Mouse (Mus musculus): ENCODE results near the gene Glmp. TPM values are rescaled to one million over a fixed set of nuclear protein-coding genes. Genes with fewer than 3 reads are reported as not detected.
"Not testable (repeated sequence)": the region's sequence is repeated elsewhere in the genome, so short reads cannot be mapped to it uniquely, and the experiment has no call there.

Gene Glmp
- 90.9 and 97.3 TPM in 2 replicates for polyA plus RNA-seq (2012; rRNA removed)

GRCm38 (mm10) chr3:88324951-88325405, at the start of gene Glmp:
Glmp (plus strand) TSS chr3:88325023.
- TF ChIP-seq CTCF (IDR thresholded peaks at IDR 0.05; ENCODE audit: extremely low read depth, insufficient read depth, low read length) (no peak), POLR2A (IDR thresholded peaks at IDR 0.05; ENCODE audit: extremely low read depth, insufficient read depth, low read length) (peak; percentile 67; the same call in 1 of the 2 replicates)
- Histone ChIP-seq H3K4me3 (ENCODE audit: insufficient read depth, low read length) (peak within 1 kb of the TSS; percentile 70), H3K4me1 (ENCODE audit: control insufficient read depth, insufficient read depth, low read length) (no peaks in the 10 kb centered on the region), H3K27ac (ENCODE audit: insufficient read depth, low read length) (no peak within 1 kb of the TSS)

- H3K4me3 ChIP-seq (ENCODE audit: insufficient read depth, low read length): no peak overlapping the region
- no peak for TF ChIP-seq CTCF (IDR thresholded peaks at IDR 0.05; ENCODE audit: extremely low read depth, insufficient read depth, low read length)
- TF ChIP-seq POLR2A (IDR thresholded peaks at IDR 0.05; ENCODE audit: extremely low read depth, insufficient read depth, low read length): no peak
- no peaks in the 10 kb centered on the region for H3K4me1 ChIP-seq (ENCODE audit: control insufficient read depth, insufficient read depth, low read length)
- no peak overlapping the region for H3K27ac ChIP-seq (ENCODE audit: insufficient read depth, low read length)
Measured at GRCm38 (mm10) chr3:88276121-88276520, 48.7 kb upstream of the Glmp start.

GRCm38 (mm10) chr3:88276529-88277143, 48.2 kb upstream of the Glmp start:
- TF ChIP-seq POLR2A (IDR thresholded peaks at IDR 0.05; ENCODE audit: extremely low read depth, insufficient read depth, low read length): no peak
- TF ChIP-seq CTCF (IDR thresholded peaks at IDR 0.05; ENCODE audit: extremely low read depth, insufficient read depth, low read length): peak; percentile 69
- no peaks in the 10 kb centered on the region for H3K4me1 ChIP-seq (ENCODE audit: control insufficient read depth, insufficient read depth, low read length)
- H3K27ac ChIP-seq (ENCODE audit: insufficient read depth, low read length): no peak overlapping the region
- no peak overlapping the region for H3K4me3 ChIP-seq (ENCODE audit: insufficient read depth, low read length)

- TF ChIP-seq CTCF (IDR thresholded peaks at IDR 0.05; ENCODE audit: extremely low read depth, insufficient read depth, low read length): no peak
- no peak for TF ChIP-seq POLR2A (IDR thresholded peaks at IDR 0.05; ENCODE audit: extremely low read depth, insufficient read depth, low read length)
- Histone ChIP-seq H3K4me1 (ENCODE audit: control insufficient read depth, insufficient read depth, low read length) (peaks cover 4% of the 10 kb centered on the region; the same call in 1 of the 2 replicates), H3K4me3 (ENCODE audit: insufficient read depth, low read length) (no peak overlapping the region), H3K27ac (ENCODE audit: insufficient read depth, low read length) (no peak overlapping the region)
Measured at GRCm38 (mm10) chr3:88280035-88280434, 44.8 kb upstream of the Glmp start.

GRCm38 (mm10) chr3:88281141-88281916, 43.5 kb upstream of the Glmp start:
- H3K4me3 ChIP-seq (ENCODE audit: insufficient read depth, low read length); H3K4me1 ChIP-seq (ENCODE audit: control insufficient read depth, insufficient read depth, low read length); H3K27ac ChIP-seq (ENCODE audit: insufficient read depth, low read length): not testable (repeated sequence)

GRCm38 (mm10) chr3:88284815-88285564, 39.8 kb upstream of the Glmp start:
- not testable (repeated sequence) for H3K4me1 ChIP-seq (ENCODE audit: control insufficient read depth, insufficient read depth, low read length); H3K4me3 ChIP-seq (ENCODE audit: insufficient read depth, low read length); H3K27ac ChIP-seq (ENCODE audit: insufficient read depth, low read length)

- H3K4me3 ChIP-seq (ENCODE audit: insufficient read depth, low read length); H3K4me1 ChIP-seq (ENCODE audit: control insufficient read depth, insufficient read depth, low read length); H3K27ac ChIP-seq (ENCODE audit: insufficient read depth, low read length): not testable (repeated sequence)
Measured at GRCm38 (mm10) chr3:88285565-88285895, 39.3 kb upstream of the Glmp start.

GRCm38 (mm10) chr3:88287110-88287509, 37.7 kb upstream of the Glmp start, which contains the start of gene Gm38392:
Gm38392 (minus strand) TSS chr3:88287210.
- H3K27ac ChIP-seq (ENCODE audit: insufficient read depth, low read length): no peak within 1 kb of the TSS
- H3K4me1 ChIP-seq (ENCODE audit: control insufficient read depth, insufficient read depth, low read length): peaks cover 4% of the 10 kb centered on the region; the same call in 1 of the 2 replicates
- H3K4me3 ChIP-seq (ENCODE audit: insufficient read depth, low read length): no peak within 1 kb of the TSS
- TF ChIP-seq CTCF (IDR thresholded peaks at IDR 0.05; ENCODE audit: extremely low read depth, insufficient read depth, low read length) (no peak), POLR2A (IDR thresholded peaks at IDR 0.05; ENCODE audit: extremely low read depth, insufficient read depth, low read length) (no peak)

- H3K4me3 ChIP-seq (ENCODE audit: insufficient read depth, low read length); H3K27ac ChIP-seq (ENCODE audit: insufficient read depth, low read length): not testable (repeated sequence)
Measured at GRCm38 (mm10) chr3:88288133-88288713, 36.6 kb upstream of the Glmp start.

GRCm38 (mm10) chr3:88291970-88292369, 32.9 kb upstream of the Glmp start:
- Histone ChIP-seq H3K27ac (ENCODE audit: insufficient read depth, low read length) (no peak overlapping the region), H3K4me3 (ENCODE audit: insufficient read depth, low read length) (no peak overlapping the region), H3K4me1 (ENCODE audit: control insufficient read depth, insufficient read depth, low read length) (no peaks in the 10 kb centered on the region)
- TF ChIP-seq POLR2A (IDR thresholded peaks at IDR 0.05; ENCODE audit: extremely low read depth, insufficient read depth, low read length) (no peak), CTCF (IDR thresholded peaks at IDR 0.05; ENCODE audit: extremely low read depth, insufficient read depth, low read length) (peak; percentile 20; the same call in 1 of the 2 replicates)

More at GRCm38 (mm10) chr3:88288133-88288713, 36.6 kb upstream of the Glmp start:
- H3K4me1 ChIP-seq (ENCODE audit: control insufficient read depth, insufficient read depth, low read length): not testable (repeated sequence)

GRCm38 (mm10) chr3:88295272-88295671, 29.6 kb upstream of the Glmp start:
- not testable (repeated sequence) for H3K27ac ChIP-seq (ENCODE audit: insufficient read depth, low read length); H3K4me3 ChIP-seq (ENCODE audit: insufficient read depth, low read length); H3K4me1 ChIP-seq (ENCODE audit: control insufficient read depth, insufficient read depth, low read length)
